Mouse (Mus musculus) cortical plate, adult 2 months (tissue): ENCODE measurements around the gene Itgae. TPM values are rescaled to one million over a fixed set of nuclear protein-coding genes. Genes with fewer than 3 reads are reported as not detected.
"Not testable (repeated sequence)": the region's sequence is repeated elsewhere in the genome, so short reads cannot be mapped to it uniquely, and the experiment has no call there.

Experiments
- H3K27ac ChIP-seq: fragments of 200-500 bp; 2 replicates; pipeline ENCODE4 v1.5.1; 2012; ENCODE audit warnings: low read length, control low read depth, inconsistent platforms; ENCODE audit not compliant: insufficient read depth
- H3K4me1 ChIP-seq: fragments of 200-500 bp; 2 replicates; pipeline ENCODE4 v1.6.1; 2011; ENCODE audit warnings: low read length; ENCODE audit not compliant: control insufficient read depth, insufficient read depth
- H3K4me3 ChIP-seq: fragments of 200-500 bp; 2 replicates; pipeline ENCODE4 v1.5.1; 2011; ENCODE audit warnings: mild to moderate bottlenecking, low read length, control low read depth; ENCODE audit not compliant: insufficient read depth
- CTCF ChIP-seq: fragments of 200-500 bp; IDR thresholded peaks from 2 replicates; pipeline ENCODE4 v1.5.1; 2011; ENCODE audit warnings: mild to moderate bottlenecking, control low read depth, low read length; ENCODE audit not compliant: insufficient read depth; ENCODE audit errors: extremely low read depth
- POLR2A ChIP-seq: fragments of 200-500 bp; IDR thresholded peaks from 2 replicates; pipeline ENCODE4 v1.6.1; 2011; ENCODE audit warnings: mild to moderate bottlenecking, low read length, control low read depth; ENCODE audit not compliant: insufficient read depth; ENCODE audit errors: extremely low read depth
- polyA plus RNA-seq: library from polyadenylated mRNA; depleted of rRNA; stranded (reverse); fragments of >200 nt; gene quantifications from 2 replicates; pipeline ENCODE4 v1.2.3, GENCODE M21; 2012

Gene Itgae
- polyA plus RNA-seq, 1 experiment, result 0.21 TPM

DNA sequence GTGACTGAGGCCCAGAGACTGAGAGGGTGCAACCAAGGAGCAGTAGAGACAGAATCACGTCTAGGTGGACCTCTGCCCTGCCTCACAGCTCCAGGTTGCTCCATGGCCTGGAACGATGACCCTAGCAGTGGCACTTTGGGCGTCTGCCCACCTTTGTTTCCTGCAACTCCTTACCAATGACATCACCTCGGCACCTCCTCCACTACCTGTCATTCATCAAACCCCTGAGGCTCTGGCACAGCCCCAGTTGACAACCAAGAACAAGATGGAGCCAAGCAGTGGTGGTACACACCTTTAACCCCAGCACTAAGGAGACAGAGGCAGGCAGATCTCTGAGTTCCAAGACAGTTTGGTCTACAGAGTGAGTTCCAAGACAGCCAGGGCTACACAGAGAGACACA is 1.7 kb downstream of the Itgae start:
- Histone ChIP-seq H3K27ac (no peak overlapping the region), H3K4me3 (no peak overlapping the region), H3K4me1 (no peaks in the 10 kb centered on the region)
- no peak for TF ChIP-seq CTCF
- no peak for TF ChIP-seq POLR2A

DNA sequence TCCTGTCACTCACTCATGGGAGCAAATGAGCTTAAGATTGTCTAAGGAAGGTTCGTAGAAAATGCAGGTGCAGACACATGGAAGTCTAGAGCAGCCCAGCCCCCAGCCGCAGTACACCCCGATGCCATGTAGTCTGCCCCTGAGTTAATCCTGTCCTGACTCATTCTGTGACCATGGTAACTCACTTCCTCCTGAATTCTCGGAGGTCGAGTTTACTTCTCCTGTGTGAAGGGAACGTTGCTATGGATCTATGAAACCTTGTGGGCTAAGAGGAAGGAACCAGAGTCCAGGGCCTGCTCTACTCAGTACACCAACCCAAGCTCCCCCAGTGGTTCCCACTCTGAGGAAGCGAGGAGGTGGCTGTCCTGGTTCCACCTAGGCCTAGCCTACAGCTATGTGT is 2.5 kb downstream of the Itgae start:
- Histone ChIP-seq H3K27ac (no peak overlapping the region), H3K4me3 (no peak overlapping the region), H3K4me1 (no peaks in the 10 kb centered on the region)
- TF ChIP-seq CTCF (no peak), POLR2A (no peak)

DNA sequence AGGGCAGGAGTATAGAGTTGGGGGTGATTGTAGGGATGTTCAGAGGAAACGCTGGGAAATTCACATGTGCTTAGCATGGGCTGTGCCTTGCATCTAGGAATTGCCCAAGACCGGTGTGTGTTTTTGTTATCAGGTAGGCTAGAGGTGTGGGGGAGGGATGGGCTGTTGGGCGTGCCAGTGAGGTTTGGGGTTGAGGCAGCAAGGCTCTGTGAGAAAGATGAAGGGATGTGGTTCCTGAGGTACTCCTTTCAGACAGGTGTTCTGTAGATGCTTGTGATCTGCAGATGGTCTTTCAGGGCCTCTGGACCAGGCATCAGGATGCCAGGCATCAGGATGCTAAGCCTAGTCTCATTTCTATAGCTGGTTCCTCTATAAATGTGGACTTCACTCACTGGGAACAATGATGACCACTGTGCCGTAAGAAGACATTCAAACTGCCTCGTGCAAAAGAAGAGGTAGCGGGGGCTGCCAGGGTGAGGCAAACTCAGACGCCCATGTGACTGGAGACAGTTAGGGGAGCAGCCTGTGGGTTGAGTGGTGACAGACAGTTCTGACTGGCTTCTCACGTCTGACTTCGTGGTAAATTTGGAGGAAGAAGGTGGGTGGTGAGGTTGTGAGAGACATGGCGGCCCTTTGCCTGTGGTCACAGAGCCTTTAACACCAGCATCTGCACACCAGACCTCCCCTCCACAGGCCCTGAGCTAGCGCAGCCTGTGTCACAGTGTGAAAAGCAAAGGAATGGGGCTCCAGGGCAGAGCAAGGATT is 4.0 kb downstream of the Itgae start:
- no peak overlapping the region for H3K27ac ChIP-seq
- no peak overlapping the region for H3K4me3 ChIP-seq
- TF ChIP-seq CTCF, result no peak
- TF ChIP-seq POLR2A, result no peak
- no peaks in the 10 kb centered on the region for H3K4me1 ChIP-seq

DNA sequence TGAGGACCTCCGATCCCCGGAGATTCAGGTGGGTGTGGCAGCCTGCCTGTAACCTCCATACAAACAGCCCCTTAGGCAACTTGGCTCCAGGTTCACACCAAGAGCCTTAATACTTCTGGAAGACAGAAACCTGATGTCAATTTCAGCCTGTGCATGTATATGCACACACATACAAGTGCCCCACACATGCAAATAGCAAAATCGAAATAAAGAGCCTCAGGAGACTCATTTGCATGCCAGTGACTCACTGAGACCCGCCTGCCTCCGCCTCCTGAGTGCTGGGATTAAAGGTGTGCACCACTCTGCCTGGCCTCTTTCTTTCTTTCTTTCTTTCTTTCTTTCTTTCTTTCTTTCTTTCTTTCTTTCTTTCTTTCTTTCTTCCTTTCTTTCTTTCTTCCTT is 8.5 kb downstream of the Itgae start:
- TF ChIP-seq CTCF (no peak), POLR2A (no peak)
- Histone ChIP-seq H3K4me1 (no peaks in the 10 kb centered on the region), H3K4me3 (no peak overlapping the region), H3K27ac (no peak overlapping the region)

DNA sequence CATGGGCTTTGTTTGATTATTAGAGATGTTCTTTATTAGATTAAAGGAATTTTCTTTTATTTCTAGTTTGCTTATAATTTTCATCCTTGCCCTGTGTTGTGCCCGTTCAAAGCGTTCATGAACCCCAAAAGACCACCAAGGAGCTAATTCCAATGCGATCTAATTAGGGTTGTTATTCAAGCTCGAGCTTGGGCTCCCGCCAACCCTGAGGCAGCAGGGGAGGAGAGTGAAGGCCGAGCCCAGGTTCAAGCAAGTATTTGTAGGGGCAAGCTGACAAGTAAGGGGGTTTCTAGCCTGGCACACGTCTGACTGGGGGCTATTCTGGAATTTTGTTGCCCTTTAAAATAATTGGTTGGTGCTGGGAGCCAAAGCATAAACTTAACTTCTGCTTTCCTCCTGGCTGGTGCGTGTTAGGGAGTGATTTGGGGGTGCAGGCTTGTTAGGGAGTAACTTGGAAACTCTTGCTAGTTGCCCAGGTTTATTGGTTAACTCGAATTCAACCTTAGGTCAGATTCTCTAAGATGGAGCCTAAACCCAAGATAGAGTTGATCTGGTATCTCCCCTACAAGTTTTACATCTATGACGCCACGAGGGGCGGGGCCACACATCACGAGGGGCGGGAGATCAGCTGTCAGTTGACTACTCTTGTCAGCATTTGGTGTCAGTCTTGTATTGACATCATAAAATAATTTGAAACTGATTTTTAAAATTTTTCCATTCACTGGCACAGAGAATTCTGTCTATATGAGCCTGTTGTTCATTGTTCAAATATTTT is 9.8 kb downstream of the Itgae start:
- Histone ChIP-seq H3K4me1 (no peaks in the 10 kb centered on the region), H3K4me3 (no peak overlapping the region), H3K27ac (no peak overlapping the region)
- TF ChIP-seq POLR2A (no peak), CTCF (no peak)

DNA sequence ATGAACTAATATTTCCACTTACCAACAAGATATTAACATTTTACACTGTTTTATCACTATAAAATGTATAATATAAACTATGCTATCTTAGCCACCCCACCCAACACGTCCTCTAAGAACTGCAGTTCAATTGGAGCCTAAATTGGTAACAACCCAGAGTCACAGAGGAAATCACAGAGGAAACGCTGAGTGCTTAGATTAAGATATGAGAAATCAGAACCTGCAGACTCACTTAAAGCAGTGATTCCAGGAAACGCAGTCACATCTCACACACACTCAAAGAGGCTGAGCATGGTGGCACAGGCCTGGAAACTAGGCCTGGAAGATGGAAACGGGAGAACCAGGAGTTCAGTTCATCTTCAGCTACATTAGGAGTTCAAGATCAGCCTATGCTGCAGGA is 10.9 kb downstream of the Itgae start:
- TF ChIP-seq CTCF, result no peak
- H3K27ac ChIP-seq, result no peak overlapping the region
- H3K4me3 ChIP-seq, result no peak overlapping the region
- H3K4me1 ChIP-seq, result no peaks in the 10 kb centered on the region

DNA sequence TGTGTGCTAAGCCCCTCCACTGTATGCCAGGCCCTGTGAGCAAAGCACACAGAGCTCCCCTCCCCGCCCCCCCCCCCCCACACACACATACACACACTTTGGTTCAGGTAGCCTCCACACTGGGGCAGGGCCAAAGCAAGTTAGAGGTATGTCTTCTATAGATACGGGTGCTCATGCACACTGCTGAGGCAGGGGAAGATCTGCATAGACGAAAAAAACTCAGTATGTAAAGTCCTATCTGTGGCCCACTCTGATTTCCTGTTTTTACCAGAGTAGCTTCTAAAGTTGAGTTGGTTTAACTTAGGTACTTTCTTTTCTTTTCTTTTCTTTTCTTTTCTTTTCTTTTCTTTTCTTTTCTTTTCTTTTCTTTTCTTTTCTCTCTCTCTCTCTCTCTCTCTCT is 14.9 kb downstream of the Itgae start:
- Histone ChIP-seq H3K4me1 (no peaks in the 10 kb centered on the region), H3K27ac (no peak overlapping the region), H3K4me3 (no peak overlapping the region)
- TF ChIP-seq POLR2A, result no peak
- no peak for TF ChIP-seq CTCF

DNA sequence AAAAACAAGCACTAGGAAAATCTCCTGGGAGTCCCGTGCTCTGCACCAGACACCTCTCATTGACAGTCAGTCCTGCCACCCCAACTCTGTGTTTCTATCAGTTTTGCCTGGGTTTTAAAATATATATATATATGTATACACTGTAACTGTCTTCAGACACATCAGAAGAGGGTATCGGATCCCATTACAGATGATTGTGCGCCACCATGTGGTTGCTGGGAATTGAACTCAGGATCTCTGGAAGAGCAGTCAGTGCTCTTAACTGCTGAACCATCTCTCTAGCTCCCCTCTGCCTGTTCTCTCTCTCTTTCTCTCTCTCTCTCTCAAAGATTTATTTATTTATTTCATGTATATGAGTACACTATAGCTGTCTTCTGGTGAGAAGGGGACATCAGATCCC is 17.0 kb downstream of the Itgae start:
- TF ChIP-seq CTCF, result peak; percentile 33; the same call in 1 of the 2 replicates
- H3K4me3 ChIP-seq, H3K27ac ChIP-seq: not testable (repeated sequence)

DNA sequence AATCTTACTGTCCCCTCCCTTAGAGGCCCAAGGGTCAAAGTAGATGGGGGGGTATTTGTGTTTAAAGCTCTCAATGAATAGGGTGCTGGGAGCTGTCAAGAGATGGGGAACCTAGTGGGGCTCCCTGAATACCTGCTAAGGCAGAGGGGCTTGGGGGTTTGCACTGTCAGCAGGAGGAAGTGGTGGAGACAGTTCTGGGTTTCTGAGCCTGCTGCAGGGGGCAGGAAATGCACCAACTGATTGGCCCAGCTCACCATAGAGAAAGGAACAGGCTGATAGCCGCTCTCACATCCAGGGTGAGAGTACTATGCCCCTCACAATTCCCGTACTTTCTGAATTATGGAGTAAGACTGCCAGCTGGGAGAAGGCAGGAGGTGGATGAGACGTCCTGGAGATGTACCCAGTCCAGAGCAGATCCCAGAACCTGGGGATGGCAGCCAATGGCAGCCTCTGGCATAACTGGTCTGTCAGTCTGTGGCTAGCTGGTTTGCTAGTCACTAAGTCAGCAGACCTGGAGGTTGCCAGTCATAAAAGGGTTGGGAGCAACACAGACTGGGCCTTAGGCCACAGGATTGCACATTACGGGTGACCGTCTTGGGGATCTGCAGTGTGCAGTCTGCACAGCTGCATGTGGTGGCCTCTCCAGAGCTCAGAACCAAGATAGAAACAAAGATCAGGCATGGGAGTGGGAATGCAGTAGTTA is 18.0 kb downstream of the Itgae start:
- Histone ChIP-seq H3K27ac (no peak overlapping the region), H3K4me1 (no peaks in the 10 kb centered on the region)

More for the DNA sequence above, 17.0 kb downstream of the Itgae start:
- not testable (repeated sequence) for H3K4me1 ChIP-seq

DNA sequence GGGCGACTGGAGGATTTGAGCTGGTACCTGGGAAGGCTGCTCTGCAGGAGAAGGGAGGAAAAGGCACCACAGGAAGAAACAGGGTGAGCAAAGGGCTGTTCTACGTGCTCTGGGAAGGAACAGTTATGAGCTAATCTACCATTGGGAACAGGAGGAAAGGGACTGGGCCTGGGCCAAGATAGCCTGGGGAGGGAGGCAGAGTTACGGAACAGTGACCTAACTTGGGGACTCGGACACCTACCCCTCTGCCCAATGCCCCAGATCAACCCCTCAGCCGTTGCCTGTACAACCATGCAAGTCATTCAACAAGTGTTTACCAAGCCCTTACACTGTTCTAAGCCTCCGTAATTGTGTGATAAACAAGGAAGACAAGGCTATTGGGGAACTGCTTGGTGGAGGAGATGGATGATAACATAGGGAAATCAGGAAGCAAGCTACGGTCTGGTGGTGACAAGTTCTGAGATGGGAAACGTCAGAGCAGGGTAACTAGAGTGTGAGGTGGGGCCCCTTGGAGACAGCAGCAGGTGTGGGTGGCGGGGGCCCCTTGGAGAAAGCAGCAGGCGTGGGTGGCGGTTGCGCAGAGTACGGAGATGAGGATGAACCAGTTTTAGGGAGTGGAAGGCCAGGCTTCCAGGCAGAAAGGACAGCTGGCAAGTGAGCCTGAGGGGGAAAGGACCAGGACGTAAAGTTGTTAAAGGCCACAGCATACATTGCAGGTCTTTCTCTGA is 18.7 kb downstream of the Itgae start:
- H3K4me1 ChIP-seq, result no peaks in the 10 kb centered on the region
- no peak overlapping the region for H3K27ac ChIP-seq
- TF ChIP-seq POLR2A (no peak), CTCF (no peak)
- no peak overlapping the region for H3K4me3 ChIP-seq

More for the DNA sequence above, 18.0 kb downstream of the Itgae start:
- no peak for TF ChIP-seq CTCF
- no peak for TF ChIP-seq POLR2A
- H3K4me3 ChIP-seq, result no peak overlapping the region
